8 mouse cellular contexts compared by ENCODE assay signal in the genomic region with DNA sequence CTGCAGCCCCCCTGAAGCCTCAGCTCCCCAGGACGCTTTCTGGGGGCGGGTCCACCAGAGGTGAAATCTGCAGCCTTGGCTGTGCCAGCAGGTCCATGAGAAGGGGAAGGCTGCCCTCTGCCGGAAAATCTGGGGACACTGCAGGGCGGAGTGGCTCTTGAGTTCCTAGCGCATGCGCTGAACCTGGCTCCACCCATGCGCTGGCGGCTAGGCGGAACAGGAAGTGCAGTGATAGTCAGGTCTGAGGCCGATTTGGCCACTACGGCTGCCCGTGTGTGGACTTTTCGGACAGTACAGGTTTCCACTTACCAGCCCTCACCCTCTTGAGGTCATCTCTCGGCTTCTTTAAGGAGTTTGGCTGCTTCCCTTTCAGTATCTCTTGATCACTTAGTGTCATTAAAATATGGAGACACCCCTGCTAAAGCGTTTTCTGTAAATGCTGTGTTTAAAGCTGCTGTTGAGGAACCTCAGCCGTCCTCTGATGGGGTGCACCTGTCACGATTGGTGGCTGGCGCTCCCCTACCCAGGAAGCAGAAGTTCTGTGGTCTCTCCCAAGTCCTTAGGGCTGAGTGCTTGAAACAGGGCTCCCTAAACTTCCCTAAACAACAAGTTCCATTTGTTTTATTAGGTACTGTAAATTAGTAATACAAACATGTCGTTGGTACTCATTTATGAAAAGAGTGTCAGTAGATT. TPM values are rescaled to one million over a fixed set of nuclear protein-coding genes. Genes with fewer than 3 reads are reported as not detected.
A peak's percentile ranks its signal among the peaks of the same experiment; 100 is the strongest.
DNase-seq lines count a peak whose midpoint lies in the region; ATAC-seq and TF ChIP-seq lines count a peak whose summit lies in the region.

No protein-coding gene starts in this region.

- peak; percentile 90 for DNase-seq in 3134 (ENCODE audit: extremely low read depth, insufficient read length, low spot score)
- peak; percentile 98 for DNase-seq in adrenal gland, postnatal 36 days
- peak; percentile 98 for DNase-seq in heart, adult 8-10 months (ENCODE audit: low spot score)
- peak; percentile 99 for DNase-seq in kidney, adult 9 months
- peak; percentile 95 for DNase-seq in limb, embryonic 14.5 days (ENCODE audit: low spot score)
- peak; percentile 97 for DNase-seq in midbrain, postnatal 0 days (ENCODE audit: low spot score)
- DNase-seq in spleen, postnatal 14 days (ENCODE audit: low spot score in 2 of 2) = peak; percentile 96 to 97

- WGBS in embryonic facial prominence, embryonic 13.5 days = 4% methylated on average over 19 of the region's 19 CpGs
- 3% methylated on average over 19 of the region's 19 CpGs for WGBS in limb, embryonic 14.5 days
- 5% methylated on average over 19 of the region's 19 CpGs for WGBS in midbrain, postnatal 0 days

- no peaks in the 10 kb centered on the region for H3K27me3 ChIP-seq in embryonic facial prominence, embryonic 13.5 days
- H3K27me3 ChIP-seq in limb, embryonic 14.5 days (ENCODE audit: control insufficient read depth, insufficient read depth, low read length) = no peaks in the 10 kb centered on the region
- H3K27me3 ChIP-seq in midbrain, postnatal 0 days (ENCODE audit: insufficient read depth, low read length) = no peaks in the 10 kb centered on the region

- no peak for TF ChIP-seq POLR2A in limb, embryonic 14.5 days (IDR thresholded peaks at IDR 0.05; ENCODE audit: borderline replicate concordance, extremely low read depth, insufficient read depth, insufficient read length)

- no peak overlapping the region for H3K27ac ChIP-seq in embryonic facial prominence, embryonic 13.5 days
- 0 out of 2 replicates have a peak overlapping the region, but pooled peaks have one; percentile 10 for H3K27ac ChIP-seq in limb, embryonic 14.5 days (replicated peaks; ENCODE audit: low read depth, low read length)
- peak overlapping the region; percentile 70 for H3K27ac ChIP-seq in midbrain, postnatal 0 days (ENCODE audit: low read depth, low read length)

- peak; percentile 99 for TF ChIP-seq CTCF in midbrain, postnatal 0 days (IDR thresholded peaks at IDR 0.05)

- H3K4me3 ChIP-seq in embryonic facial prominence, embryonic 13.5 days = peak overlapping the region; percentile 52
- peak overlapping the region; percentile 42 for H3K4me3 ChIP-seq in limb, embryonic 14.5 days (replicated peaks; ENCODE audit: low read length)
- peak overlapping the region; percentile 38 for H3K4me3 ChIP-seq in midbrain, postnatal 0 days (ENCODE audit: low read depth, low read length)

- ATAC-seq in embryonic facial prominence, embryonic 13.5 days (ENCODE audit: insufficient number of reproducible peaks, insufficient read depth, low FRiP score, low TSS enrichment, low read depth) = peak; percentile 86
- ATAC-seq in limb, embryonic 14.5 days (ENCODE audit: low FRiP score, low read depth) = peak; percentile 90
- peak; percentile 83 for ATAC-seq in midbrain, postnatal 0 days (ENCODE audit: low FRiP score)

- H3K4me1 ChIP-seq in embryonic facial prominence, embryonic 13.5 days = peaks cover 35% of the 10 kb centered on the region
- H3K4me1 ChIP-seq in limb, embryonic 14.5 days (ENCODE audit: control insufficient read depth, insufficient read depth, low read length) = peaks cover 31% of the 10 kb centered on the region
- no peaks in the 10 kb centered on the region; the same call in 1 of the 2 replicates for H3K4me1 ChIP-seq in midbrain, postnatal 0 days (ENCODE audit: insufficient read depth, low read length)

- peak overlapping the region; percentile 73 for H3K9ac ChIP-seq in embryonic facial prominence, embryonic 13.5 days
- peak overlapping the region; percentile 44 for H3K9ac ChIP-seq in limb, embryonic 14.5 days (ENCODE audit: low read depth, low read length, severe bottlenecking)
- H3K9ac ChIP-seq in midbrain, postnatal 0 days (replicated peaks; ENCODE audit: low read length, poor library complexity, severe bottlenecking) = peak overlapping the region; percentile 56

- H3K36me3 ChIP-seq in embryonic facial prominence, embryonic 13.5 days = no peaks in the 10 kb centered on the region
- no peaks in the 10 kb centered on the region for H3K36me3 ChIP-seq in limb, embryonic 14.5 days (ENCODE audit: control insufficient read depth, insufficient read depth, low read length)
- H3K36me3 ChIP-seq in midbrain, postnatal 0 days (ENCODE audit: insufficient read depth, low read length) = no peaks in the 10 kb centered on the region

- H3K9me3 ChIP-seq in embryonic facial prominence, embryonic 13.5 days = no peaks in the 10 kb centered on the region
- no peaks in the 10 kb centered on the region for H3K9me3 ChIP-seq in limb, embryonic 14.5 days (ENCODE audit: control insufficient read depth, low read length)
- no peaks in the 10 kb centered on the region for H3K9me3 ChIP-seq in midbrain, postnatal 0 days (ENCODE audit: low read length)

- H3K4me2 ChIP-seq in embryonic facial prominence, embryonic 13.5 days = peak overlapping the region; percentile 80
- H3K4me2 ChIP-seq in limb, embryonic 14.5 days (replicated peaks; ENCODE audit: low read depth, low read length, severe bottlenecking) = peak overlapping the region; percentile 73
- H3K4me2 ChIP-seq in midbrain, postnatal 0 days (ENCODE audit: low read depth, low read length, poor library complexity, severe bottlenecking) = peak overlapping the region; percentile 68

RNA-seq across cellular contexts. Expression of gene Gm10277, which starts 5.8 kb away (rescaled TPM):
- not detected for total RNA-seq in adrenal gland, postnatal 36 days (2021)
- 1.8 TPM in 2 replicates for polyA plus RNA-seq in embryonic facial prominence, embryonic 13.5 days (2015; fragmentation: Nextera tagmentation; extraction: Ambion mirVana)
- total RNA-seq in heart, adult 8-10 months (2022) = not detected
- not detected in 2 replicates for polyA plus RNA-seq in limb, embryonic 14.5 days (2012; rRNA removed)
- polyA plus RNA-seq in limb, embryonic 14.5 days (2014; fragmentation: Nextera tagmentation; extraction: Ambion mirVana) = 0.75 and 0.89 TPM in 2 replicates
- not detected in 2 replicates for total RNA-seq in midbrain, postnatal 0 days (2014; rRNA removed)
- polyA plus RNA-seq in midbrain, postnatal 0 days (2015; fragmentation: Nextera tagmentation; extraction: Ambion mirVana) = 0.44 and 1.0 TPM in 2 replicates

RNA-seq across cellular contexts. Expression of gene Myo18a, which starts 30.3 kb away (rescaled TPM):
- 10 to 100 TPM; 56.7 to 76.3 TPM for total RNA-seq in adrenal gland, postnatal 36 days (2021)
- 28.4 and 34.0 TPM in 2 replicates for polyA plus RNA-seq in embryonic facial prominence, embryonic 13.5 days (2015; fragmentation: Nextera tagmentation; extraction: Ambion mirVana)
- total RNA-seq in heart, adult 8-10 months (2022) = 100 to 1,000 TPM; 256 to 285 (median 277) TPM
- 42.9 and 47.0 TPM in 2 replicates for polyA plus RNA-seq in limb, embryonic 14.5 days (2012; rRNA removed)
- 43.5 and 45.3 TPM in 2 replicates for polyA plus RNA-seq in limb, embryonic 14.5 days (2014; fragmentation: Nextera tagmentation; extraction: Ambion mirVana)
- total RNA-seq in midbrain, postnatal 0 days (2014; rRNA removed) = 74.2 and 82.0 TPM in 2 replicates
- 30.4 and 35.0 TPM in 2 replicates for polyA plus RNA-seq in midbrain, postnatal 0 days (2015; fragmentation: Nextera tagmentation; extraction: Ambion mirVana)
